Comparison of ENCODE assay signal across 14 mouse cellular contexts in genomic region chr2:180236500-180236899, GRCm38 (mm10). TPM values are rescaled to one million over a fixed set of nuclear protein-coding genes. Genes with fewer than 3 reads are reported as not detected.
DNase-seq lines count a peak whose midpoint lies in the region; ATAC-seq and TF ChIP-seq lines count a peak whose summit lies in the region.
"Had no signal": no experiment of that assay in that cellular context is flagged by ENCODE, and none has a peak within 500 bp of the region (broad histone marks: within the 10 kb centered on the region; RNA-seq: fewer than 3 reads in every experiment).

No protein-coding gene starts in this region.

- no peak overlapping the region for H3K4me3 ChIP-seq in kidney, embryonic 16.5 days (ENCODE audit: low read length)
- no peak overlapping the region for H3K4me3 ChIP-seq in kidney, embryonic 14.5 days (ENCODE audit: low read length)
- H3K4me3 ChIP-seq in liver, postnatal 0 days (ENCODE audit: low read depth, low read length): no peak overlapping the region
- no peak overlapping the region for H3K4me3 ChIP-seq in neural tube, embryonic 15.5 days (replicated peaks)
- H3K4me3 ChIP-seq: gastrocnemius, adult 2 months; midbrain, embryonic 12.5 days; neural tube, embryonic 13.5 days had no signal

- no peak overlapping the region for H3K9ac ChIP-seq in kidney, embryonic 16.5 days (replicated peaks; ENCODE audit: low read length)
- H3K9ac ChIP-seq in kidney, embryonic 14.5 days (ENCODE audit: low read depth, low read length): no peak overlapping the region
- no peak overlapping the region for H3K9ac ChIP-seq in liver, postnatal 0 days (replicated peaks)
- no peak overlapping the region for H3K9ac ChIP-seq in neural tube, embryonic 15.5 days (replicated peaks)
- H3K9ac ChIP-seq: midbrain, embryonic 12.5 days; neural tube, embryonic 13.5 days had no signal

- H3K9me3 ChIP-seq in kidney, embryonic 16.5 days (ENCODE audit: low read length): peaks cover 2% of the 10 kb centered on the region; the same call in 1 of the 2 replicates
- no peaks in the 10 kb centered on the region for H3K9me3 ChIP-seq in kidney, embryonic 14.5 days (ENCODE audit: control insufficient read depth, low read length)
- H3K9me3 ChIP-seq in liver, postnatal 0 days (ENCODE audit: low read length): no peaks in the 10 kb centered on the region; the same call in 1 of the 2 replicates
- H3K9me3 ChIP-seq in neural tube, embryonic 15.5 days (replicated peaks): no peaks in the 10 kb centered on the region
- H3K9me3 ChIP-seq: midbrain, embryonic 12.5 days; neural tube, embryonic 13.5 days had no signal

- peak; percentile 81 for DNase-seq in ZHBTc4 (ENCODE audit: low read depth, low spot score)
- peak; percentile 11 for DNase-seq in kidney, postnatal 10 days
- peak; percentile 27 for DNase-seq in liver, postnatal 0 days
- no peak for DNase-seq in frontal cortex, postnatal 14 days (ENCODE audit: low spot score in 2 of 2)
- DNase-seq in right cerebral cortex, postnatal 14 days: no peak
- DNase-seq: adrenal gland, adult 2 months; gastrocnemius, adult 2 months; heart, postnatal 10 days had no signal

- H3K4me2 ChIP-seq in kidney, embryonic 16.5 days (replicated peaks; ENCODE audit: low read depth, low read length): no peak overlapping the region
- no peak overlapping the region for H3K4me2 ChIP-seq in kidney, embryonic 14.5 days (replicated peaks; ENCODE audit: low read depth, low read length)
- H3K4me2 ChIP-seq in liver, postnatal 0 days (ENCODE audit: low read depth, low read length): peak overlapping the region; percentile 40; the same call in 1 of the 2 replicates
- no peak overlapping the region for H3K4me2 ChIP-seq in neural tube, embryonic 15.5 days
- H3K4me2 ChIP-seq: midbrain, embryonic 12.5 days; neural tube, embryonic 13.5 days had no signal

- peaks cover 24% of the 10 kb centered on the region for H3K4me1 ChIP-seq in kidney, embryonic 16.5 days (ENCODE audit: insufficient read depth, low read length)
- 0 out of 2 replicates have a peak, but pooled peaks cover 6% of the 10 kb centered on the region for H3K4me1 ChIP-seq in kidney, embryonic 14.5 days (ENCODE audit: control insufficient read depth, insufficient read depth, low read length)
- H3K4me1 ChIP-seq in liver, postnatal 0 days (ENCODE audit: insufficient read depth): peaks cover 26% of the 10 kb centered on the region
- 0 out of 2 replicates have a peak, but pooled peaks cover 4% of the 10 kb centered on the region for H3K4me1 ChIP-seq in neural tube, embryonic 15.5 days

- H3K27me3 ChIP-seq in kidney, embryonic 16.5 days (ENCODE audit: insufficient read depth, low read length): no peaks in the 10 kb centered on the region
- H3K27me3 ChIP-seq in kidney, embryonic 14.5 days (ENCODE audit: control insufficient read depth, insufficient read depth, low read length): no peaks in the 10 kb centered on the region
- no peaks in the 10 kb centered on the region for H3K27me3 ChIP-seq in liver, postnatal 0 days (ENCODE audit: insufficient read depth, low read length)
- no peaks in the 10 kb centered on the region for H3K27me3 ChIP-seq in neural tube, embryonic 15.5 days (replicated peaks)
- H3K27me3 ChIP-seq: midbrain, embryonic 12.5 days; neural tube, embryonic 13.5 days had no signal

- TF ChIP-seq CTCF in liver, postnatal 0 days (IDR thresholded peaks at IDR 0.05; ENCODE audit: low read depth): no peak

- H3K36me3 ChIP-seq in kidney, embryonic 16.5 days (ENCODE audit: insufficient read depth, low read length): no peaks in the 10 kb centered on the region
- no peaks in the 10 kb centered on the region for H3K36me3 ChIP-seq in kidney, embryonic 14.5 days (ENCODE audit: control insufficient read depth, insufficient read depth, low read length)
- H3K36me3 ChIP-seq in liver, postnatal 0 days (replicated peaks; ENCODE audit: insufficient read depth, low read length): no peaks in the 10 kb centered on the region
- no peaks in the 10 kb centered on the region for H3K36me3 ChIP-seq in neural tube, embryonic 15.5 days
- H3K36me3 ChIP-seq: midbrain, embryonic 12.5 days; neural tube, embryonic 13.5 days had no signal

- ATAC-seq in kidney, embryonic 16.5 days (ENCODE audit: low FRiP score, low TSS enrichment): no peak
- ATAC-seq in kidney, embryonic 14.5 days (ENCODE audit: low FRiP score, low TSS enrichment): no peak
- peak; percentile 79 for ATAC-seq in liver, postnatal 0 days
- ATAC-seq in neural tube, embryonic 15.5 days (ENCODE audit: low FRiP score): no peak
- ATAC-seq: intestine, postnatal 0 days had no signal

- TF ChIP-seq EP300 in liver, postnatal 0 days (IDR thresholded peaks at IDR 0.05; ENCODE audit: low read depth): no peak

- H3K27ac ChIP-seq in kidney, embryonic 16.5 days (ENCODE audit: low read length): peak overlapping the region; percentile 92
- no peak overlapping the region for H3K27ac ChIP-seq in kidney, embryonic 14.5 days (ENCODE audit: low read depth, low read length)
- peak overlapping the region; percentile 61 for H3K27ac ChIP-seq in liver, postnatal 0 days (ENCODE audit: low read depth)
- no peak overlapping the region for H3K27ac ChIP-seq in neural tube, embryonic 15.5 days (replicated peaks)
- H3K27ac ChIP-seq: gastrocnemius, adult 2 months; midbrain, embryonic 12.5 days; neural tube, embryonic 13.5 days had no signal

- 41% methylated on average over 3 of the region's 3 CpGs for WGBS in kidney, embryonic 16.5 days
- 49% methylated on average over 2 of the region's 3 CpGs for WGBS in kidney, embryonic 14.5 days
- 37% methylated on average over 3 of the region's 3 CpGs for WGBS in liver, postnatal 0 days (ENCODE audit: insufficient replicate concordance)
- 66% methylated on average over 3 of the region's 3 CpGs for WGBS in neural tube, embryonic 15.5 days

RNA-seq across cellular contexts. Expression of gene Lama5, which starts 10.8 kb away (rescaled TPM):
- polyA plus RNA-seq in kidney, embryonic 16.5 days (2015; fragmentation: Nextera tagmentation; extraction: Ambion mirVana): 53.1 and 57.4 TPM in 2 replicates
- polyA plus RNA-seq in kidney, embryonic 14.5 days (2014; fragmentation: Nextera tagmentation; extraction: Ambion mirVana): 43.1 and 54.1 TPM in 2 replicates
- 2.1 and 2.2 TPM in 2 replicates for polyA plus RNA-seq in liver, postnatal 0 days (2015; fragmentation: Nextera tagmentation; extraction: Ambion mirVana)
- 1.2 and 4.4 TPM in 2 replicates for polyA plus RNA-seq in neural tube, embryonic 15.5 days (2015; fragmentation: Nextera tagmentation; extraction: Ambion mirVana)

RNA-seq across cellular contexts. Expression of gene Rps21, which starts 20.7 kb away (rescaled TPM):
- polyA plus RNA-seq in kidney, embryonic 16.5 days (2015; fragmentation: Nextera tagmentation; extraction: Ambion mirVana): 435 and 485 TPM in 2 replicates
- polyA plus RNA-seq in kidney, embryonic 14.5 days (2014; fragmentation: Nextera tagmentation; extraction: Ambion mirVana): 730 and 1,037 TPM in 2 replicates
- polyA plus RNA-seq in liver, postnatal 0 days (2015; fragmentation: Nextera tagmentation; extraction: Ambion mirVana): 382 and 393 TPM in 2 replicates
- polyA plus RNA-seq in neural tube, embryonic 15.5 days (2015; fragmentation: Nextera tagmentation; extraction: Ambion mirVana): 382 and 405 TPM in 2 replicates

RNA-seq across cellular contexts. Expression of gene Cables2, which starts 36.8 kb away (rescaled TPM):
- 6.7 and 11.2 TPM in 2 replicates for polyA plus RNA-seq in kidney, embryonic 16.5 days (2015; fragmentation: Nextera tagmentation; extraction: Ambion mirVana)
- 13.3 and 21.1 TPM in 2 replicates for polyA plus RNA-seq in kidney, embryonic 14.5 days (2014; fragmentation: Nextera tagmentation; extraction: Ambion mirVana)
- polyA plus RNA-seq in liver, postnatal 0 days (2015; fragmentation: Nextera tagmentation; extraction: Ambion mirVana): 4.7 and 5.2 TPM in 2 replicates
- polyA plus RNA-seq in neural tube, embryonic 15.5 days (2015; fragmentation: Nextera tagmentation; extraction: Ambion mirVana): 21.2 and 25.6 TPM in 2 replicates

RNA-seq across cellular contexts. Expression of gene Rbbp8nl, which starts 53.2 kb away (rescaled TPM):
- polyA plus RNA-seq in kidney, embryonic 16.5 days (2015; fragmentation: Nextera tagmentation; extraction: Ambion mirVana): 1.5 and 1.6 TPM in 2 replicates
- 0.37 and 1.1 TPM in 2 replicates for polyA plus RNA-seq in kidney, embryonic 14.5 days (2014; fragmentation: Nextera tagmentation; extraction: Ambion mirVana)
- polyA plus RNA-seq in liver, postnatal 0 days (2015; fragmentation: Nextera tagmentation; extraction: Ambion mirVana): not detected in 2 replicates
- polyA plus RNA-seq in neural tube, embryonic 15.5 days (2015; fragmentation: Nextera tagmentation; extraction: Ambion mirVana): 0.40 TPM in 1 of 2 replicates, not detected in the other
- polyA plus RNA-seq: adrenal gland, adult 2 months; neural tube, embryonic 13.5 days had no signal

Comparison
In these comparisons a context has a peak if more than half of its experiments do, and no peak if none do; other contexts are left out.
1. H3K27ac ChIP-seq: peak in kidney, embryonic 16.5 days (single experiment) and liver, postnatal 0 days (single experiment); none in kidney, embryonic 14.5 days (single experiment) and neural tube, embryonic 15.5 days (single experiment).
2. DNase-seq: peak in ZHBTc4 (single experiment), kidney, postnatal 10 days (single experiment) and liver, postnatal 0 days (single experiment); none in frontal cortex, postnatal 14 days (0 of 2) and right cerebral cortex, postnatal 14 days (single experiment).